ENCODE assay signal across 21 mouse cellular contexts in genomic region chr7:57635026-57635425, GRCm38 (mm10).
DNase-seq lines count a peak whose midpoint lies in the region; ATAC-seq and TF ChIP-seq lines count a peak whose summit lies in the region.
"Had no signal": no experiment of that assay in that cellular context is flagged by ENCODE, and none has a peak within 500 bp of the region (broad histone marks: within the 10 kb centered on the region; RNA-seq: fewer than 3 reads in every experiment).

No protein-coding gene starts in this region.

- DNase-seq in kidney, adult 2 months = peak; percentile 38
- peak in 1 of 2 experiments; percentile 27 for DNase-seq in layer of hippocampus, adult 2 months (ENCODE audit: low spot score in 2 of 2)
- DNase-seq in layer of hippocampus, postnatal 10 days (ENCODE audit: low spot score in 2 of 2) = no peak
- DNase-seq in right cerebral cortex, adult 18-20 months = peak; percentile 33
- DNase-seq in right cerebral cortex, postnatal 10 days (ENCODE audit: low spot score in 2 of 2) = no peak
- peak; percentile 50 for DNase-seq in telencephalon, adult 2 months (ENCODE audit: low read depth, low spot score)
- no peak for DNase-seq in thymus, adult 2 months
- DNase-seq: adrenal gland, adult 2 months; adrenal gland, postnatal 25 days; cerebellum, adult 2 months; cerebellum, postnatal 10 days; gastrocnemius, postnatal 10 days; heart, adult 18-20 months; heart, postnatal 10 days; heart, postnatal 4 days had no signal

- H3K9me3 ChIP-seq in kidney, embryonic 14.5 days (ENCODE audit: control insufficient read depth, low read length) = no peaks in the 10 kb centered on the region
- H3K9me3 ChIP-seq: embryonic facial prominence, embryonic 13.5 days; forebrain, embryonic 12.5 days; heart, embryonic 10.5 days; hindbrain, embryonic 12.5 days had no signal

- no peak for TF ChIP-seq CTCF in kidney, adult 2 months (conservative IDR thresholded peaks at IDR 0.05; ENCODE audit: insufficient read depth, insufficient read length, low read depth, low read length)
- TF ChIP-seq CTCF in layer of hippocampus, adult 2 months (conservative IDR thresholded peaks at IDR 0.05) = no peak
- no peak for TF ChIP-seq CTCF in thymus, adult 2 months (IDR thresholded peaks at IDR 0.05; ENCODE audit: borderline replicate concordance, control insufficient read depth, extremely low read depth, insufficient read depth, low read length, poor library complexity)

- no peak for ATAC-seq in kidney, embryonic 14.5 days (ENCODE audit: low FRiP score, low TSS enrichment)
- ATAC-seq: forebrain, embryonic 16.5 days had no signal

- H3K27me3 ChIP-seq in kidney, adult 2 months (replicated peaks; ENCODE audit: control insufficient read depth, insufficient read depth, low read length) = no peaks in the 10 kb centered on the region
- H3K27me3 ChIP-seq in kidney, embryonic 14.5 days (ENCODE audit: control insufficient read depth, insufficient read depth, low read length) = no peaks in the 10 kb centered on the region
- no peaks in the 10 kb centered on the region for H3K27me3 ChIP-seq in thymus, adult 2 months (ENCODE audit: control insufficient read depth, insufficient read depth, low read length)
- H3K27me3 ChIP-seq: embryonic facial prominence, embryonic 13.5 days; forebrain, embryonic 12.5 days; hindbrain, embryonic 12.5 days had no signal

- 31% methylated on average over 4 of the region's 4 CpGs for WGBS in kidney, adult 2 months
- WGBS in kidney, embryonic 14.5 days = 50% methylated on average over 4 of the region's 4 CpGs
- WGBS in thymus, adult 2 months = 83% methylated on average over 4 of the region's 4 CpGs

- H3K4me2 ChIP-seq in kidney, embryonic 14.5 days (replicated peaks; ENCODE audit: low read depth, low read length) = no peak overlapping the region
- H3K4me2 ChIP-seq: embryonic facial prominence, embryonic 13.5 days; forebrain, embryonic 12.5 days; hindbrain, embryonic 12.5 days had no signal

- no peak overlapping the region for H3K9ac ChIP-seq in kidney, embryonic 14.5 days (ENCODE audit: low read depth, low read length)
- H3K9ac ChIP-seq: embryonic facial prominence, embryonic 13.5 days; forebrain, embryonic 12.5 days; hindbrain, embryonic 12.5 days had no signal

- H3K4me3 ChIP-seq in kidney, adult 2 months (ENCODE audit: insufficient read depth, low read depth, low read length) = no peak overlapping the region
- no peak overlapping the region for H3K4me3 ChIP-seq in kidney, embryonic 14.5 days (ENCODE audit: low read length)
- no peak overlapping the region for H3K4me3 ChIP-seq in layer of hippocampus, adult 2 months
- no peak overlapping the region for H3K4me3 ChIP-seq in thymus, adult 2 months (ENCODE audit: control insufficient read depth, insufficient read depth, low read length)
- H3K4me3 ChIP-seq: embryonic facial prominence, embryonic 13.5 days; forebrain, embryonic 12.5 days; heart, embryonic 10.5 days; hindbrain, embryonic 12.5 days had no signal

- H3K36me3 ChIP-seq in kidney, adult 2 months (ENCODE audit: control insufficient read depth, insufficient read depth, low read length) = no peaks in the 10 kb centered on the region
- H3K36me3 ChIP-seq in kidney, embryonic 14.5 days (ENCODE audit: control insufficient read depth, insufficient read depth, low read length) = no peaks in the 10 kb centered on the region
- no peaks in the 10 kb centered on the region for H3K36me3 ChIP-seq in thymus, adult 2 months (ENCODE audit: control insufficient read depth, insufficient read depth, low read length)
- H3K36me3 ChIP-seq: embryonic facial prominence, embryonic 13.5 days; forebrain, embryonic 12.5 days; heart, embryonic 10.5 days; hindbrain, embryonic 12.5 days had no signal

- 0 out of 2 replicates have a peak, but pooled peaks cover 4% of the 10 kb centered on the region for H3K4me1 ChIP-seq in kidney, adult 2 months (ENCODE audit: control insufficient read depth, insufficient read depth, low read length)
- H3K4me1 ChIP-seq in kidney, embryonic 14.5 days (ENCODE audit: control insufficient read depth, insufficient read depth, low read length) = no peaks in the 10 kb centered on the region
- no peaks in the 10 kb centered on the region for H3K4me1 ChIP-seq in thymus, adult 2 months (replicated peaks; ENCODE audit: control insufficient read depth, insufficient read depth, low read length)
- H3K4me1 ChIP-seq: embryonic facial prominence, embryonic 13.5 days; forebrain, embryonic 12.5 days; heart, embryonic 10.5 days; hindbrain, embryonic 12.5 days had no signal

- TF ChIP-seq POLR2A in kidney, adult 2 months (IDR thresholded peaks at IDR 0.05; ENCODE audit: low read depth, low read length) = no peak
- TF ChIP-seq POLR2A in thymus, adult 2 months (IDR thresholded peaks at IDR 0.05; ENCODE audit: control insufficient read depth, extremely low read depth, insufficient read depth, low read length, poor library complexity) = no peak

- H3K27ac ChIP-seq in kidney, adult 2 months (ENCODE audit: insufficient read depth, low read depth, low read length) = 0 out of 2 replicates have a peak overlapping the region, but pooled peaks have one; percentile 24
- H3K27ac ChIP-seq in kidney, embryonic 14.5 days (ENCODE audit: low read depth, low read length) = no peak overlapping the region
- peak overlapping the region; percentile 62 for H3K27ac ChIP-seq in layer of hippocampus, adult 2 months
- H3K27ac ChIP-seq in thymus, adult 2 months (ENCODE audit: control insufficient read depth, insufficient read depth, low read length) = no peak overlapping the region
- H3K27ac ChIP-seq: embryonic facial prominence, embryonic 13.5 days; forebrain, embryonic 12.5 days; heart, embryonic 10.5 days; hindbrain, embryonic 12.5 days had no signal

Comparison
In these comparisons a context has a peak if more than half of its experiments do, and no peak if none do; other contexts are left out.
1. DNase-seq: peak in kidney, adult 2 months (single experiment), right cerebral cortex, adult 18-20 months (single experiment) and telencephalon, adult 2 months (single experiment); none in layer of hippocampus, postnatal 10 days (0 of 2), right cerebral cortex, postnatal 10 days (0 of 2) and thymus, adult 2 months (single experiment).
2. H3K27ac ChIP-seq: peak in kidney, adult 2 months (single experiment) and layer of hippocampus, adult 2 months (single experiment); none in kidney, embryonic 14.5 days (single experiment) and thymus, adult 2 months (single experiment).